Mouse (Mus musculus): ENCODE results near the gene Lyrm1.

Gene Lyrm1

GRCm38 (mm10) chr7:119892198-119892597, 3.5 kb upstream of the Lyrm1 start:
- DNase-seq, result no peak

GRCm38 (mm10) chr7:119892742-119893141, 2.9 kb upstream of the Lyrm1 start:
- DNase-seq, result no peak

GRCm38 (mm10) chr7:119894818-119895544, 680 bp upstream of the Lyrm1 start:
- peak; percentile 56 to 62 for DNase-seq

- no peak for DNase-seq
Observed at GRCm38 (mm10) chr7:119897521-119898109, 2.0 kb downstream of the Lyrm1 start.

- no peak for DNase-seq
Observed at GRCm38 (mm10) chr7:119898247-119898856, 2.7 kb downstream of the Lyrm1 start.

- DNase-seq, result no peak
Observed at GRCm38 (mm10) chr7:119899386-119900057, 3.9 kb downstream of the Lyrm1 start.

- no peak for DNase-seq
Observed at GRCm38 (mm10) chr7:119906523-119907215, 11.0 kb downstream of the Lyrm1 start.

- no peak for DNase-seq
Observed at GRCm38 (mm10) chr7:119911727-119912126, 16.1 kb downstream of the Lyrm1 start.

GRCm38 (mm10) chr7:119920457-119920856, 24.8 kb downstream of the Lyrm1 start:
- DNase-seq, result no peak

GRCm38 (mm10) chr7:119921054-119921453, 25.4 kb downstream of the Lyrm1 start:
- DNase-seq, result no peak

- peak in 1 of 2 experiments; percentile 16 for DNase-seq
Observed at GRCm38 (mm10) chr7:119928783-119929440, 33.3 kb downstream of the Lyrm1 start.

- DNase-seq, result no peak
Observed at GRCm38 (mm10) chr7:119936321-119936720, 40.7 kb downstream of the Lyrm1 start.

- DNase-seq, result no peak
Observed at GRCm38 (mm10) chr7:119937036-119937435, 41.4 kb downstream of the Lyrm1 start.

- DNase-seq, result peak; percentile 91 to 92
Observed at GRCm38 (mm10) chr7:119941569-119941968, 45.9 kb downstream of the Lyrm1 start.

- no peak for DNase-seq
Observed at GRCm38 (mm10) chr7:119954047-119954446, 58.4 kb downstream of the Lyrm1 start.

- DNase-seq, result peak; percentile 41 to 46
Observed at GRCm38 (mm10) chr7:119957421-119957820, 61.8 kb downstream of the Lyrm1 start.

GRCm38 (mm10) chr7:119959091-119959490, 63.4 kb downstream of the Lyrm1 start:
- no peak for DNase-seq

GRCm38 (mm10) chr7:119959491-119959890, 63.8 kb downstream of the Lyrm1 start:
- no peak for DNase-seq

GRCm38 (mm10) chr7:119960006-119960405, 64.3 kb downstream of the Lyrm1 start:
- peak; percentile 63 to 86 for DNase-seq

- no peak for DNase-seq
Observed at GRCm38 (mm10) chr7:119960546-119960945, 64.9 kb downstream of the Lyrm1 start.

GRCm38 (mm10) chr7:119961107-119961506, 65.4 kb downstream of the Lyrm1 start:
- DNase-seq, result peak; percentile 76 to 94

GRCm38 (mm10) chr7:119965205-119965604, 69.5 kb downstream of the Lyrm1 start:
- DNase-seq, result no peak

Measured in kidney, postnatal 36 days (tissue).